Comparison of ENCODE assay signal across 8 mouse cellular contexts in the genomic region with DNA sequence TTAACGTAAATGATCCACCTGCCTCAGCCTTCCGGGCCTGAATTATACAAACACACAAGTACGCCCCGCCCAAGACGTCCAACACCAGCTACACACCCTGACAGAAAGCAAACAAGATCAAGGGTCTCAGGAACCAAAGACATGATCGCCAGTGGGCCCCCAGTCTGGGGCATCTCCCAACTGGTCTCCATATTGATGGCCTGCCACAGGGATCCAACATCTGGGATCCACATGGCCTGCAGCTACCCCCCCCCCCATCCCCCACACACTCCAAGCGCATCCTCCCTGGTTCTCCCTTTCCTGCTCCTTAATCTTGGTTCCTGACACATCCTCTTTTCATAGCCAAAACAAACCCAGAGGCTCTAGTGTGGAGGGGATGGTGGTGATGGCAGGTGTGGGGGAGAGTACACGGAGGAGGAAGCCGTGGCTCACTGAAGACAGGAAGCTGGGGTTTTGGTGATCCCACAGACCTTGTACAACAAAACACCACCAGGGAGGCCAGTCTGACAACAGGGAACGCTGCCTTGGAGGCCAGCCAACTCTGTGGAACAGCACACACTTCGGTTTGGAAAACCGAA. TPM values are rescaled to one million over a fixed set of nuclear protein-coding genes. Genes with fewer than 3 reads are reported as not detected.
A peak's percentile ranks its signal among the peaks of the same experiment; 100 is the strongest.
DNase-seq lines count a peak whose midpoint lies in the region; ATAC-seq and TF ChIP-seq lines count a peak whose summit lies in the region.

No protein-coding gene starts in this region.

- H3K4me2 ChIP-seq in intestine, embryonic 14.5 days (ENCODE audit: low read length) = peak overlapping the region; percentile 28
- H3K4me2 ChIP-seq in liver, embryonic 16.5 days (ENCODE audit: low read depth, low read length) = peak overlapping the region; percentile 68

- no peak for TF ChIP-seq POLR2A in small intestine, adult 2 months (IDR thresholded peaks at IDR 0.05; ENCODE audit: low read depth, low read length)

- peaks cover 35% of the 10 kb centered on the region for H3K4me1 ChIP-seq in intestine, embryonic 14.5 days (replicated peaks; ENCODE audit: control insufficient read depth, insufficient read depth, low read length)
- H3K4me1 ChIP-seq in liver, embryonic 16.5 days (ENCODE audit: control insufficient read depth, low read depth, low read length) = peaks cover 47% of the 10 kb centered on the region
- peaks cover 38% of the 10 kb centered on the region for H3K4me1 ChIP-seq in small intestine, adult 2 months (ENCODE audit: control insufficient read depth, insufficient read depth, insufficient read length, low read length)

- H3K9ac ChIP-seq in intestine, embryonic 14.5 days (ENCODE audit: low read length) = no peak overlapping the region
- peak overlapping the region; percentile 74 for H3K9ac ChIP-seq in liver, embryonic 16.5 days (ENCODE audit: low read depth, low read length)

- no peak overlapping the region for H3K4me3 ChIP-seq in intestine, embryonic 14.5 days (ENCODE audit: low read depth, low read length)
- peak overlapping the region; percentile 34 for H3K4me3 ChIP-seq in liver, embryonic 16.5 days (ENCODE audit: low read depth, low read length)
- no peak overlapping the region for H3K4me3 ChIP-seq in small intestine, adult 2 months (ENCODE audit: low read depth, low read length)

- no peaks in the 10 kb centered on the region for H3K9me3 ChIP-seq in intestine, embryonic 14.5 days (ENCODE audit: control insufficient read depth, low read length)
- no peaks in the 10 kb centered on the region for H3K9me3 ChIP-seq in liver, embryonic 16.5 days (replicated peaks; ENCODE audit: control insufficient read depth, low read length)

- peak overlapping the region; percentile 84 for H3K27ac ChIP-seq in intestine, embryonic 14.5 days (ENCODE audit: low read depth)
- H3K27ac ChIP-seq in liver, embryonic 16.5 days (ENCODE audit: low read length) = peak overlapping the region; percentile 99
- peak overlapping the region; percentile 42 for H3K27ac ChIP-seq in small intestine, adult 2 months (ENCODE audit: insufficient read depth, low read depth, low read length)

- WGBS in intestine, embryonic 14.5 days = 27% methylated on average over 12 of the region's 12 CpGs
- 24% methylated on average over 12 of the region's 12 CpGs for WGBS in liver, embryonic 16.5 days (ENCODE audit: insufficient replicate concordance)
- WGBS in small intestine, adult 2 months = 23% methylated on average over 12 of the region's 12 CpGs

- H3K36me3 ChIP-seq in intestine, embryonic 14.5 days (ENCODE audit: control insufficient read depth, insufficient read depth, low read length) = peaks cover 19% of the 10 kb centered on the region; the same call in 1 of the 2 replicates
- peaks cover 29% of the 10 kb centered on the region for H3K36me3 ChIP-seq in liver, embryonic 16.5 days (ENCODE audit: control insufficient read depth, insufficient read depth)
- peaks cover 23% of the 10 kb centered on the region for H3K36me3 ChIP-seq in small intestine, adult 2 months (ENCODE audit: control insufficient read depth, insufficient read depth, low read length)

- H3K27me3 ChIP-seq in intestine, embryonic 14.5 days (replicated peaks; ENCODE audit: control insufficient read depth, insufficient read depth, low read length) = no peaks in the 10 kb centered on the region
- H3K27me3 ChIP-seq in liver, embryonic 16.5 days (ENCODE audit: control insufficient read depth, insufficient read depth, low read depth, low read length) = no peaks in the 10 kb centered on the region
- H3K27me3 ChIP-seq in small intestine, adult 2 months (ENCODE audit: control insufficient read depth, insufficient read depth, low read length) = no peaks in the 10 kb centered on the region

- peak; percentile 66 for DNase-seq in cerebellum, adult 11-12 months
- DNase-seq in cerebellum, postnatal 4 days (ENCODE audit: low spot score in 2 of 2) = no peak
- DNase-seq in adrenal gland, postnatal 14 days = peak; percentile 79
- DNase-seq in intestine, embryonic 14.5 days (ENCODE audit: low spot score) = peak; percentile 74
- no peak for DNase-seq in layer of hippocampus, adult 8-10 months (ENCODE audit: low spot score in 2 of 2)

- peak; percentile 77 for ATAC-seq in granulocyte monocyte progenitor cell, adult 5-6 weeks (replicated peaks; ENCODE audit: poor library complexity, severe bottlenecking)
- ATAC-seq in intestine, embryonic 14.5 days (replicated peaks; ENCODE audit: low FRiP score, low TSS enrichment, low read depth) = peak; percentile 55; the same call in 1 of the 2 replicates
- ATAC-seq in liver, embryonic 16.5 days (ENCODE audit: low read depth) = peak; percentile 22; the same call in 1 of the 2 replicates

- no peak for TF ChIP-seq CTCF in small intestine, adult 2 months (IDR thresholded peaks at IDR 0.05; ENCODE audit: extremely low read depth, insufficient read length, insufficient replicate concordance, low read depth, low read length)

RNA-seq across cellular contexts. Expression of a gene that starts 9.9 kb away (rescaled TPM):
- total RNA-seq in adrenal gland, postnatal 14 days (2021) = 56.5 and 57.5 TPM in 2 replicates
- total RNA-seq in granulocyte monocyte progenitor cell, adult 5-6 weeks (2014; fragmentation: Nextera tagmentation) = 28.8 and 41.5 TPM in 2 replicates
- total RNA-seq in granulocyte monocyte progenitor cell, adult 5-6 weeks (2017) = 12.7 and 14.1 TPM in 2 replicates
- 22.7 and 23.6 TPM in 2 replicates for polyA plus RNA-seq in intestine, embryonic 14.5 days (2014; fragmentation: Nextera tagmentation; extraction: Ambion mirVana)
- polyA plus RNA-seq in liver, embryonic 16.5 days (2015; fragmentation: Nextera tagmentation; extraction: Ambion mirVana) = 21.5 and 24.2 TPM in 2 replicates
- polyA plus RNA-seq in small intestine, adult 2 months (2012; rRNA removed) = 48.5 and 115 TPM in 2 replicates
- 10 to 100 TPM; 38.2 to 43.8 (median 41.1) TPM for total RNA-seq in layer of hippocampus, adult 8-10 months (2022)

RNA-seq across cellular contexts. Expression of a gene that starts 10.2 kb away (rescaled TPM):
- total RNA-seq in adrenal gland, postnatal 14 days (2021) = 0.30 and 0.48 TPM in 2 replicates
- total RNA-seq in granulocyte monocyte progenitor cell, adult 5-6 weeks (2014; fragmentation: Nextera tagmentation) = not detected in 2 replicates
- total RNA-seq in granulocyte monocyte progenitor cell, adult 5-6 weeks (2017) = not detected in 2 replicates
- 0.24 and 0.48 TPM in 2 replicates for polyA plus RNA-seq in intestine, embryonic 14.5 days (2014; fragmentation: Nextera tagmentation; extraction: Ambion mirVana)
- polyA plus RNA-seq in liver, embryonic 16.5 days (2015; fragmentation: Nextera tagmentation; extraction: Ambion mirVana) = 1.2 TPM in 2 replicates
- polyA plus RNA-seq in small intestine, adult 2 months (2012; rRNA removed) = 0.15 and 0.25 TPM in 2 replicates
- 1 to 10 TPM; 1.2 to 1.6 (median 1.5) TPM for total RNA-seq in layer of hippocampus, adult 8-10 months (2022)

RNA-seq across cellular contexts. Expression of a gene that starts 33.8 kb away (rescaled TPM):
- total RNA-seq in adrenal gland, postnatal 14 days (2021) = 15.6 and 16.0 TPM in 2 replicates
- total RNA-seq in granulocyte monocyte progenitor cell, adult 5-6 weeks (2014; fragmentation: Nextera tagmentation) = 3.0 and 5.3 TPM in 2 replicates
- 1.8 and 3.9 TPM in 2 replicates for total RNA-seq in granulocyte monocyte progenitor cell, adult 5-6 weeks (2017)
- 8.1 and 9.4 TPM in 2 replicates for polyA plus RNA-seq in intestine, embryonic 14.5 days (2014; fragmentation: Nextera tagmentation; extraction: Ambion mirVana)
- 3.6 and 3.7 TPM in 2 replicates for polyA plus RNA-seq in liver, embryonic 16.5 days (2015; fragmentation: Nextera tagmentation; extraction: Ambion mirVana)
- polyA plus RNA-seq in small intestine, adult 2 months (2012; rRNA removed) = 6.9 and 12.1 TPM in 2 replicates
- 10 to 100 TPM; 22.1 to 27.3 (median 24.7) TPM for total RNA-seq in layer of hippocampus, adult 8-10 months (2022)

RNA-seq across cellular contexts. Expression of a gene that starts 33.9 kb away (rescaled TPM):
- total RNA-seq in adrenal gland, postnatal 14 days (2021) = 38.6 and 45.9 TPM in 2 replicates
- 21.5 and 27.9 TPM in 2 replicates for total RNA-seq in granulocyte monocyte progenitor cell, adult 5-6 weeks (2014; fragmentation: Nextera tagmentation)
- 33.1 and 38.7 TPM in 2 replicates for total RNA-seq in granulocyte monocyte progenitor cell, adult 5-6 weeks (2017)
- polyA plus RNA-seq in intestine, embryonic 14.5 days (2014; fragmentation: Nextera tagmentation; extraction: Ambion mirVana) = 39.3 and 41.0 TPM in 2 replicates
- polyA plus RNA-seq in liver, embryonic 16.5 days (2015; fragmentation: Nextera tagmentation; extraction: Ambion mirVana) = 14.7 and 16.1 TPM in 2 replicates
- polyA plus RNA-seq in small intestine, adult 2 months (2012; rRNA removed) = 23.1 and 44.6 TPM in 2 replicates
- total RNA-seq in layer of hippocampus, adult 8-10 months (2022) = 10 to 100 TPM; 32.8 to 37.1 (median 35.7) TPM

RNA-seq across cellular contexts. Expression of a gene that starts 55.4 kb away (rescaled TPM):
- 0.63 and 0.98 TPM in 2 replicates for total RNA-seq in adrenal gland, postnatal 14 days (2021)
- total RNA-seq in granulocyte monocyte progenitor cell, adult 5-6 weeks (2014; fragmentation: Nextera tagmentation) = not detected in 2 replicates
- not detected in 2 replicates for total RNA-seq in granulocyte monocyte progenitor cell, adult 5-6 weeks (2017)
- polyA plus RNA-seq in intestine, embryonic 14.5 days (2014; fragmentation: Nextera tagmentation; extraction: Ambion mirVana) = not detected in 2 replicates
- polyA plus RNA-seq in liver, embryonic 16.5 days (2015; fragmentation: Nextera tagmentation; extraction: Ambion mirVana) = not detected in 2 replicates
- polyA plus RNA-seq in small intestine, adult 2 months (2012; rRNA removed) = not detected in 2 replicates
- total RNA-seq in layer of hippocampus, adult 8-10 months (2022) = under 1 TPM in 2 of 4 experiments, not detected in 2; 0.50 to 0.56 TPM

Comparison
In these comparisons a context has a peak if more than half of its experiments do, and no peak if none do; other contexts are left out.
1. DNase-seq: peak in cerebellum, adult 11-12 months (single experiment), adrenal gland, postnatal 14 days (single experiment) and intestine, embryonic 14.5 days (single experiment); none in cerebellum, postnatal 4 days (0 of 2) and layer of hippocampus, adult 8-10 months (0 of 2).
2. ATAC-seq: peak in every context shown above with its lines; median percentile 77 in granulocyte monocyte progenitor cell, adult 5-6 weeks; 55 in intestine, embryonic 14.5 days; 22 in liver, embryonic 16.5 days.
3. H3K27ac ChIP-seq: peak in every context shown above with its lines; median percentile 99 in liver, embryonic 16.5 days; 84 in intestine, embryonic 14.5 days; 42 in small intestine, adult 2 months.